Mouse (Mus musculus) layer of hippocampus, adult 2 months (tissue): ENCODE data around the gene Cdkn2aip. TPM values are rescaled to one million over a fixed set of nuclear protein-coding genes. Genes with fewer than 3 reads are reported as not detected.

Experiments
- DNase-seq, 2 experiments: peaks; one replicate each; pipeline ENCODE4 v3.0.0; 2022; ENCODE audit warnings: low spot score in 2 of 2
- H3K27ac ChIP-seq: fragments of 200-600 bp; 2 replicates; pipeline ENCODE4 v1.8.1; 2022
- H3K4me3 ChIP-seq: fragments of 200-600 bp; 2 replicates; pipeline ENCODE4 v1.8.1; 2022; ENCODE audit warnings: mild to moderate bottlenecking
- CTCF ChIP-seq: fragments of 200-600 bp; conservative IDR thresholded peaks from 2 replicates; pipeline ENCODE4 v1.8.1; 2022; ENCODE audit warnings: antibody characterized with exemption, mild to moderate bottlenecking, moderate library complexity
- total RNA-seq, 2 experiments: library from RNA; stranded (reverse); gene quantifications; 2 replicates each; pipeline ENCODE4 v1.2.3; 2021

The Cdkn2aip gene
- total RNA-seq, 2 experiments from 2014 or later = 14.3 to 17.2 TPM

DNA sequence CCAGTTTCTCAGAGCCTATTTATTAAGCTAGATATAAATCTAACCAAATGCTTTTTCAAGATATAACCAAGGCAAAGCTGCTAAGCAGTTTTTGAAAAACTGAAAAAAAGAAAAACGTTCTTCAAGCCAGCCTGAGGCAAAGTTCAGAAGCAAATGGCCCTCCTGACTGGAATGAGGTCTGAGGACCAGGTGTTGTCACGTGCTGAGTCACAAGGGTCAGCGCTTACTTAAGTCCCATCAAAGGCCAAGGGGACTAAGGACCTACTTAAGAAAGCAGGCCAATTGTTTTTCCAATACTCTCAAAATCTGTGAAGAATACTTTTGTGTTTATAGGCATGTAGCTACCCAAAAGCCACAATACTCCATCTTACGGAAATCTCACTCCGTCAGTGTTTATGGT, 50.5 kb downstream of the Cdkn2aip start:
- no peak for TF ChIP-seq CTCF
- no peak overlapping the region for H3K27ac ChIP-seq

DNA sequence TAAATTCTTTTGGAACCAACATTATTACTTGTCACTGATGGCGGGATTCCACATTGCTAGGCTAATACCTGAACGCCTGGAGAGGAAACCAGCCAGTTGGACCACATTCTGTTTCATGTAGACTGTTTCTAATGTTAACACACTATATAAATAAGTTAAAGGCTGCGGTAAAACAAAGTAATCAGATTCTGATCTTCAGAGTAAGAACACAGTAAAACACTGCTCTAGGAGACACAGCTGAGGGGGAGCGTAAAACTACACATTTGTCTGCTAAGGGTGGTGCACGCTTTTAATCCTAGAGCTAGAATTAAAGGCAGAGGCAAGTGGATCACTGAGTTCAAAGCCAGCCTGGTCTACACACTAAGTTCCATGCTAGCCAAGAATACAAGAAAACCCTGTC, 51.0 kb downstream of the Cdkn2aip start:
- no peak for TF ChIP-seq CTCF
- Histone ChIP-seq H3K4me3 (no peak overlapping the region), H3K27ac (no peak overlapping the region)
- DNase-seq = no peak

More for the DNA sequence above, 50.5 kb downstream of the Cdkn2aip start:
- no peak for DNase-seq
- no peak overlapping the region for H3K4me3 ChIP-seq

DNA sequence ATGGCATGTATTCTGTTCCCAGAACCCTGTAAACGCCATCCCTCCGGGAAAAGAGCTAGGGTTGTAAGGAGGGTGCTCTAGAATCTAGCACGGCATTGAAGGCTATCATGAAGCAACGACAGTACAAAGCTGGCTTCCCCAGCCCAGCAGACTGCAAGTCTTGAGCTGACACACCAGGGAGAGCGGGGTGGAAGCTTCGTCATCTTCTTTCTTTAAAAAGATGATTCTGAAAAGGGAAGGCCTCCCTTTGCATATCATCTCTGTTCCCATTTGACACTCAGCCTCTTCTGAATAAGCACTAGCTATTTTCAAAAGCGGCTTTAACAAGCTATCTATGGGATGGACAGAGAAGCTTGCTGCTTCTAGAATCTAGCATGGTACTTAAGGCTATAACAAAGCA, 53.3 kb downstream of the Cdkn2aip start:
- Histone ChIP-seq H3K4me3 (no peak overlapping the region), H3K27ac (no peak overlapping the region)
- no peak for TF ChIP-seq CTCF
- no peak for DNase-seq

DNA sequence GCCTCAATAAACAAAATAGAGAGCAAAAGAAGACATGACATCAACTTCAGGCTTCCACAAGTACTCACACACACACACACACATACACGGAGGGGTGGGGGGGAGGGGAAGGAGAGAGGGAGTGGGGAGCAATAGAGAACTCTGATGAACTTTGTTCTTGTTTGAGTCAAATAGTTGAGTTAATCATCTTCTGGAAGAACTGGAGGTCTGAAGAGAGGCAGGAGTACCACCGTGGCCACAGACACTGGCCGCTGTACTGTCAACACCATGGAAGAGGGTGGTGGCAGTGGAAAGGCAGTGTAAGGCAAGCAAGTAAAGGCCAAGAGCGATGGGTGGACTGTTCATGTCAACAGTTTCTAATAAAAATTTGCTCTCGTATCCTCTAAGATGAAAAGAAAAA, 54.3 kb downstream of the Cdkn2aip start:
- no peak overlapping the region for H3K4me3 ChIP-seq
- TF ChIP-seq CTCF = no peak
- no peak overlapping the region for H3K27ac ChIP-seq
- no peak for DNase-seq

Other genes with a start within 250 kb of the Cdkn2aip start
- 10 to 100 TPM; 55.9 to 58.7 TPM for gene Trappc11, start 180.5 kb downstream of the Cdkn2aip start, total RNA-seq
- gene Rwdd4a, start 180.3 kb downstream of the Cdkn2aip start, total RNA-seq = 10 to 100 TPM; 27.6 to 29.3 TPM
- gene Ing2, start 38.4 kb downstream of the Cdkn2aip start, total RNA-seq = 10 to 100 TPM; 36.1 to 36.8 TPM
- gene Cldn24, start 108.2 kb upstream of the Cdkn2aip start, total RNA-seq = not detected
- 1 to 10 TPM; 3.1 to 5.1 TPM for gene Cldn22, start 110.5 kb upstream of the Cdkn2aip start, total RNA-seq